Mouse (Mus musculus): ENCODE data around the gene Krt5. TPM values are rescaled to one million over a fixed set of nuclear protein-coding genes. Genes with fewer than 3 reads are reported as not detected.

Gene Krt5
- polyA plus RNA-seq, 1 experiment: 0.02 TPM

GRCm38 (mm10) chr15:101714356-101714755 lies 1.7 kb upstream of the Krt5 start:
- Histone ChIP-seq H3K27me3 (ENCODE audit: control insufficient read depth, insufficient read depth, insufficient read length) (peaks cover 18% of the 10 kb centered on the region), H3K79me2 (ENCODE audit: control insufficient read depth, insufficient read depth) (no peaks in the 10 kb centered on the region), H3K79me3 (ENCODE audit: low read depth) (no peaks in the 10 kb centered on the region), H3K4me3 (ENCODE audit: insufficient read depth, poor library complexity, severe bottlenecking) (no peak overlapping the region), H3K36me3 (ENCODE audit: control insufficient read depth, insufficient read depth) (no peaks in the 10 kb centered on the region), H3ac (ENCODE audit: control insufficient read depth, insufficient read length, low read depth) (no peak overlapping the region)
- TF ChIP-seq CEBPB (IDR thresholded peaks at IDR 0.05; ENCODE audit: low read depth): no peak

- Histone ChIP-seq H3K79me2 (ENCODE audit: control insufficient read depth, insufficient read depth) (no peaks in the 10 kb centered on the region), H3K4me3 (ENCODE audit: insufficient read depth, poor library complexity, severe bottlenecking) (no peak overlapping the region), H3ac (ENCODE audit: control insufficient read depth, insufficient read length, low read depth) (no peak overlapping the region), H3K79me3 (ENCODE audit: low read depth) (no peaks in the 10 kb centered on the region), H3K27me3 (ENCODE audit: control insufficient read depth, insufficient read depth, insufficient read length) (peaks cover 18% of the 10 kb centered on the region), H3K36me3 (ENCODE audit: control insufficient read depth, insufficient read depth) (no peaks in the 10 kb centered on the region)
- TF ChIP-seq FOSL1 (IDR thresholded peaks at IDR 0.05; ENCODE audit: insufficient read depth, low read length, poor library complexity, severe bottlenecking) (no peak), USF1 (IDR thresholded peaks at IDR 0.05; ENCODE audit: low read depth) (no peak), MYOG (IDR thresholded peaks at IDR 0.05; ENCODE audit: control insufficient read depth, extremely low read depth, insufficient read length) (no peak), MYOD1 (IDR thresholded peaks at IDR 0.05; ENCODE audit: control insufficient read depth, insufficient read length, low read depth) (no peak), CEBPB (IDR thresholded peaks at IDR 0.05; ENCODE audit: low read depth) (no peak), CTCF (IDR thresholded peaks at IDR 0.05; ENCODE audit: control insufficient read depth, insufficient read depth, insufficient read length) (no peak), MAX (IDR thresholded peaks at IDR 0.05) (no peak)
These were observed 1.0 kb upstream of the Krt5 start for GRCm38 (mm10) chr15:101713731-101714130.

GRCm38 (mm10) chr15:101708683-101709082 lies 4.0 kb downstream of the Krt5 start:
- TF ChIP-seq FOSL1 (IDR thresholded peaks at IDR 0.05; ENCODE audit: insufficient read depth, low read length, poor library complexity, severe bottlenecking) (no peak), CEBPB (IDR thresholded peaks at IDR 0.05; ENCODE audit: low read depth) (no peak)
- H3ac ChIP-seq (ENCODE audit: control insufficient read depth, insufficient read length, low read depth): no peak overlapping the region

DNA sequence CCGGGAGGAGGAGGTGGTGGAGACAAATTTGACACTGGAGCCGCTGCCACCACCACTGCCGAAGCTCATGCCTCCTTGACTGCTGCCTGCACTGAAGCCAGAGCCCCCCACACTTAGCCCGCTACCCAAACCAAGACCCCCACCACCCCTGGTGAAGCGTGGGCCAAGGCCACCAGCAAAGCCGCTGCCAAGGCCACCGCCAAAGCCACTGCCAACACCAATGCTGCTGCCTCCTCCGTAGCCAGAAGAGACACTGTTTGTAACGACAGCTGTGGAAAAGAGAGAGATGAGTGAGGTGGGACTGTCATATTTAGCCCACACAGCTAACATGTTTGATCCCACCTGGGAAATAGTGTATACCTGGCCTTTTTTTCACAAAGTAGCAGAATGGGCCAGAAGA lies 5.2 kb downstream of the Krt5 start:
- Histone ChIP-seq H3ac (ENCODE audit: control insufficient read depth, insufficient read length, low read depth) (no peak overlapping the region), H3K4me3 (ENCODE audit: insufficient read depth, poor library complexity, severe bottlenecking) (no peak overlapping the region), H3K27me3 (ENCODE audit: control insufficient read depth, insufficient read depth, insufficient read length) (peaks cover 17% of the 10 kb centered on the region), H3K79me2 (ENCODE audit: control insufficient read depth, insufficient read depth) (no peaks in the 10 kb centered on the region), H3K36me3 (ENCODE audit: control insufficient read depth, insufficient read depth) (no peaks in the 10 kb centered on the region), H3K79me3 (ENCODE audit: low read depth) (no peaks in the 10 kb centered on the region)
- TF ChIP-seq CTCF (IDR thresholded peaks at IDR 0.05; ENCODE audit: control insufficient read depth, insufficient read depth, insufficient read length) (no peak), MYOG (IDR thresholded peaks at IDR 0.05; ENCODE audit: control insufficient read depth, extremely low read depth, insufficient read length) (no peak), FOSL1 (IDR thresholded peaks at IDR 0.05; ENCODE audit: insufficient read depth, low read length, poor library complexity, severe bottlenecking) (no peak), MYOD1 (IDR thresholded peaks at IDR 0.05; ENCODE audit: control insufficient read depth, insufficient read length, low read depth) (no peak), USF1 (IDR thresholded peaks at IDR 0.05; ENCODE audit: low read depth) (no peak), MAX (IDR thresholded peaks at IDR 0.05) (no peak), CEBPB (IDR thresholded peaks at IDR 0.05; ENCODE audit: low read depth) (no peak)

More at GRCm38 (mm10) chr15:101708683-101709082, 4.0 kb downstream of the Krt5 start:
- Histone ChIP-seq H3K79me3 (ENCODE audit: low read depth) (no peaks in the 10 kb centered on the region), H3K4me3 (ENCODE audit: insufficient read depth, poor library complexity, severe bottlenecking) (no peak overlapping the region), H3K36me3 (ENCODE audit: control insufficient read depth, insufficient read depth) (no peaks in the 10 kb centered on the region), H3K27me3 (ENCODE audit: control insufficient read depth, insufficient read depth, insufficient read length) (peaks cover 25% of the 10 kb centered on the region), H3K79me2 (ENCODE audit: control insufficient read depth, insufficient read depth) (no peaks in the 10 kb centered on the region)

GRCm38 (mm10) chr15:101704066-101704465 lies 8.6 kb downstream of the Krt5 start:
- no peak for TF ChIP-seq MYOG (IDR thresholded peaks at IDR 0.05; ENCODE audit: control insufficient read depth, extremely low read depth, insufficient read length)
- no peak for TF ChIP-seq MYOD1 (IDR thresholded peaks at IDR 0.05; ENCODE audit: control insufficient read depth, insufficient read length, low read depth)
- no peak for TF ChIP-seq CEBPB (IDR thresholded peaks at IDR 0.05; ENCODE audit: low read depth)
- TF ChIP-seq USF1 (IDR thresholded peaks at IDR 0.05; ENCODE audit: low read depth): no peak
- no peak for TF ChIP-seq CTCF (IDR thresholded peaks at IDR 0.05; ENCODE audit: control insufficient read depth, insufficient read depth, insufficient read length)
- H3K4me3 ChIP-seq (ENCODE audit: insufficient read depth, poor library complexity, severe bottlenecking): no peak overlapping the region
- H3K79me2 ChIP-seq (ENCODE audit: control insufficient read depth, insufficient read depth): no peaks in the 10 kb centered on the region
- H3ac ChIP-seq (ENCODE audit: control insufficient read depth, insufficient read length, low read depth): no peak overlapping the region
- no peaks in the 10 kb centered on the region for H3K79me3 ChIP-seq (ENCODE audit: low read depth)
- H3K27me3 ChIP-seq (ENCODE audit: control insufficient read depth, insufficient read depth, insufficient read length): peaks cover 14% of the 10 kb centered on the region
- no peaks in the 10 kb centered on the region for H3K36me3 ChIP-seq (ENCODE audit: control insufficient read depth, insufficient read depth)

GRCm38 (mm10) chr15:101702380-101702779 lies 10.3 kb downstream of the Krt5 start:
- Histone ChIP-seq H3K36me3 (ENCODE audit: control insufficient read depth, insufficient read depth) (no peaks in the 10 kb centered on the region), H3K4me3 (ENCODE audit: insufficient read depth, poor library complexity, severe bottlenecking) (no peak overlapping the region), H3K79me2 (ENCODE audit: control insufficient read depth, insufficient read depth) (no peaks in the 10 kb centered on the region), H3ac (ENCODE audit: control insufficient read depth, insufficient read length, low read depth) (no peak overlapping the region), H3K27me3 (ENCODE audit: control insufficient read depth, insufficient read depth, insufficient read length) (peaks cover 18% of the 10 kb centered on the region), H3K79me3 (ENCODE audit: low read depth) (no peaks in the 10 kb centered on the region)
- TF ChIP-seq MAX (IDR thresholded peaks at IDR 0.05) (no peak), MYOD1 (IDR thresholded peaks at IDR 0.05; ENCODE audit: control insufficient read depth, insufficient read length, low read depth) (no peak), MYOG (IDR thresholded peaks at IDR 0.05; ENCODE audit: control insufficient read depth, extremely low read depth, insufficient read length) (no peak), CTCF (IDR thresholded peaks at IDR 0.05; ENCODE audit: control insufficient read depth, insufficient read depth, insufficient read length) (no peak), USF1 (IDR thresholded peaks at IDR 0.05; ENCODE audit: low read depth) (no peak), CEBPB (IDR thresholded peaks at IDR 0.05; ENCODE audit: low read depth) (no peak), FOSL1 (IDR thresholded peaks at IDR 0.05; ENCODE audit: insufficient read depth, low read length, poor library complexity, severe bottlenecking) (no peak)

Measured in C2C12 (cell line).